Mouse (Mus musculus): ENCODE data around the gene Zfp973.
"Not testable (repeated sequence)": the region's sequence is repeated elsewhere in the genome, so short reads cannot be mapped to it uniquely, and the experiment has no call there.

Gene Zfp973

DNA sequence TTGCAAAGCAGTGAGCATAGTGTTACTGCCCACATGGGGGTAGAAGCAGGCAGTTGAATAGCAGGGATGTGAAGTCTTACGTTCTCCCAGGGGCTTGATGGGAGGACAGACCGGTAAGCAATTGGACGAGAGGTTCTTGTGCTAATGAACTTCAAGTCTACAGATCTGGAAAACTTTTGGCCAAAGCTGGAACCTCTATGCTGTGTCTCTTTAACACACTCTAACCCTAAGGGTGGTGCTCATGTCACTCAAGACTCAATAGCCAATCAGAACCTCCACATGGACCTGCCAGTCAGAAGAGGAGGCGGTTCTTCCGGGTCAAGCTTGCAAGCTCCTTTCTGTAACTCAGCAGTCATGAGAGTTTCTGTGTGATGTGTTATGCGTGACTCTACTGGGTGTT lies at the start of gene Zfp973:
Zfp973 (plus strand) TSS at position 301 of the 400 bp plus-strand sequence.
- not testable (repeated sequence) for DNase-seq

GRCm38 (mm10) chr2:176636244-176636643 lies 34.1 kb upstream of the Zfp973 start, which contains the start of gene Gm14308:
Gene Gm14308 (minus strand): TSS chr2:176636344.
- DNase-seq, result not testable (repeated sequence)

DNA sequence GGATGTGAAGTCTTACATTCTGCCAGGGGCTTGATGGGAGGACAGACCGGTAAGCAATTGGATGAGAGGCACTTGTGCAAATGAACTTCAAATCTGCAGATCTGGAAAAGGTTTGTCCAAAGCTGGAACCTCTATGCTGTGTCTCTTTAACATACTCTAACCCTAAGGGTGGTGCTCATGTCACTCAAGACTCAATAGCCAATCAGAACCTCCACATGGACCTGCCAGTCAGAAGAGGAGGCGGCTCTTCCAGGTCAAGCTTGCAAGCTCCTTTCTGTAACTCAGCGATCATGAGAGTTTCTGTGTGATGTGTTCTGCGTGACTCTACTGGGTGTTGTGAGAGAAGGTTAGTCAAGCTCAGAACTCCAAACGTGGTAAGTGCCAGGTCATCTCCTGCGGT lies 37.7 kb downstream of the Zfp973 start, which contains the start of gene Gm14305:
Gm14305 (plus strand) TSS at position 278 of the 400 bp plus-strand sequence.
- DNase-seq, result peak; percentile 11 to 28

All from lung, adult 18-20 months (tissue).